Mouse (Mus musculus) lung, adult 2 months (tissue): ENCODE results near the gene Elovl6. TPM values are rescaled to one million over a fixed set of nuclear protein-coding genes. Genes with fewer than 3 reads are reported as not detected.

Experiments used
- DNase-seq: peaks from one replicate; pipeline ENCODE4 v3.0.0; 2022
- H3K4me1 ChIP-seq: fragments of 200-500 bp; 2 replicates; pipeline ENCODE4 v1.6.1; 2011; ENCODE audit warnings: low read length; ENCODE audit not compliant: control insufficient read depth, insufficient read depth
- H3K4me3 ChIP-seq: fragments of 200-500 bp; replicated peaks from 2 replicates; pipeline ENCODE3; 2011; ENCODE audit warnings: low read depth, mild to moderate bottlenecking, control low read depth, low read length; ENCODE audit errors: extremely low read depth
- CTCF ChIP-seq: fragments of 200-500 bp; IDR thresholded peaks from 2 replicates; pipeline ENCODE4 v1.5.1; 2011; ENCODE audit warnings: mild to moderate bottlenecking, low read length, control low read depth; ENCODE audit not compliant: insufficient read depth
- POLR2A ChIP-seq: fragments of 200-500 bp; IDR thresholded peaks from 2 replicates; pipeline ENCODE4 v1.6.1; 2011; ENCODE audit warnings: low read depth, mild to moderate bottlenecking, control low read depth, low read length, borderline replicate concordance; ENCODE audit errors: extremely low read depth
- WGBS: fragments of 180-500 bp; shearing (Covaris S2); methylation state at CpG from one replicate; pipeline ENCODE4 v1.1.7; 2018; 5-methylcytosine and 5-hydroxymethylcytosine counted together
- polyA plus RNA-seq: library from polyadenylated mRNA; depleted of rRNA; stranded (reverse); fragments of >200 nt; gene quantifications from 2 replicates; pipeline ENCODE4 v1.2.3, GENCODE M21; 2012

The Elovl6 gene
- polyA plus RNA-seq, 1 experiment, result 25.1 TPM

DNA sequence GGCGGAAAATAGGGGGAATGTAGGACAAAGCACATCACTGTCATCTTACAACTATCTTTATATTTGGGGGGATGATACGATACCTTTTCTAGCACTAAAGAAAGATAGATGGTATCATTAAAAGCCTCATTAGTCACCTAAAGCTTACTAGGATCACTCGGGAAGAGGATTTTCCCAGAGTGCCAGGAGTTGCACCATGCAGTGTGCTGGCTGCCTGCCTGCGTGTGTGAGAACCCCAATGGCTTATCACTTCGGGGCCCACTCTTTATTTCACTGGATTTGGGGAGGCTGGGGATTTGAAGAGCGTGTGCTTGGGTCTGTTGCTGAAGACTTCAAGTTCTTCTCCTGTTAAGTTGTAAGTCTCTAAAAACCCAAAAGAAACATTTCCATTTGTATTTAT lies 73.8 kb downstream of the Elovl6 start:
- WGBS, result 82% methylated on average over 6 of the region's 6 CpGs
- no peak overlapping the region for H3K4me3 ChIP-seq
- no peak for DNase-seq
- no peak for TF ChIP-seq POLR2A
- no peak for TF ChIP-seq CTCF
- H3K4me1 ChIP-seq, result no peaks in the 10 kb centered on the region

DNA sequence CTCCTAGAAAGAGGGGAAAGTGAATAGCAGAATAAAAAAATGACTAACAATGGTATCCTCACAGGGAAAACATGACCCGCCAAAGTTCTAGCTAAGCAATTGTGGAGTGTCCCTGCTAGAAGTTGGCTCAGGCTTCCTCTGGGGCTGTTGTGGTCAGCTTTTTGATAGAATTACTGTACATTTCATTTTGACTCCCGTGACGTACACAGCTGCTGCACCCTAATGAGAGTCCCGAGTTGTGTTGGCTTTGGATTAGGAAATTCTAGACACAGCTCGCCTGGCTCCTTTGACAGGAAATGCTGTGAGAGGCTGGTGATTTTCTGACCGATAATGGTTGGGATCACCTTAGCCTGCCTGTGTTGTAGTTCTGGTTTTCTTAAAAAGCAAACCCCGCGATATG lies 79.5 kb downstream of the Elovl6 start:
- TF ChIP-seq CTCF (no peak), POLR2A (no peak)
- DNase-seq, result no peak
- WGBS, result 73% methylated on average over 8 of the region's 8 CpGs
- Histone ChIP-seq H3K4me1 (no peaks in the 10 kb centered on the region), H3K4me3 (no peak overlapping the region)

DNA sequence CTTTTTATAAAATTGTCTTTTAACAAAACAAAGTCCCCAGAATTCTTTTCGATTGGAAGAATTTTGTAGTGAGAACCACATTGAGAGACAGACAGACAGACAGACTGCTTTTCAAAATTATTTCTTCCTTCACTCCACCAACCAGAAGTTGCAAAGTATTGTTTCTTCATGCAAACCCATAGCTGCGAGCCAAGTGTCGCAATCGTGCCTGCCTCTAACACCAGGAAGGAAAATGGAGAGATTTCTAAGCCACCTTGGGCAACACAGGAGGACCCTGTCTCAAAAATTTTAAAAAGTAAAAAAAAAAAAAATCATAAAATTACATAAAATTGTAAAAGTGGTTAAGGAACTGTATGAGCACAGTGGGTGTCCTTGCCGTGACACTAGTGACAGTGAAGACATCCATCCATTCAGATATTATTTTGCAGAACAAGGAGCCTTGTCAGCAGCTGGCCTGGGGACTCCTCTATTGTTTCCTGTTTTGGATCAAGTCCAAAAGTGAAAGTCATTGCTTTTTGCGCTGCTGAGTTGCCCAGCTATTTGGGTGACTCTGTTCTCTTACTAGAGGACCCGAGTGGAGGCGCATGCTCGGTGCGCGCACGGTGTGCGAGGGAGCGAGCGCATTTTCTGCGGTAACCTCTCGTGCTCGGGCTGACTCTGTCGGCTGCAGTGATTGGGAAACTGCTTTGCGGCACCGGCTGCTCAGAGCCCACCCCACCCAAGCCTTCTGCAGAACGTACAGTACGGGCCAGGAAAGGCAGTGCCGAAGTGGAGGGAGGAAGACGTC lies 80.3 kb downstream of the Elovl6 start:
- no peak for DNase-seq
- no peaks in the 10 kb centered on the region for H3K4me1 ChIP-seq
- H3K4me3 ChIP-seq, result no peak overlapping the region
- TF ChIP-seq POLR2A (no peak), CTCF (no peak)
- 70% methylated on average over 25 of the region's 25 CpGs for WGBS

DNA sequence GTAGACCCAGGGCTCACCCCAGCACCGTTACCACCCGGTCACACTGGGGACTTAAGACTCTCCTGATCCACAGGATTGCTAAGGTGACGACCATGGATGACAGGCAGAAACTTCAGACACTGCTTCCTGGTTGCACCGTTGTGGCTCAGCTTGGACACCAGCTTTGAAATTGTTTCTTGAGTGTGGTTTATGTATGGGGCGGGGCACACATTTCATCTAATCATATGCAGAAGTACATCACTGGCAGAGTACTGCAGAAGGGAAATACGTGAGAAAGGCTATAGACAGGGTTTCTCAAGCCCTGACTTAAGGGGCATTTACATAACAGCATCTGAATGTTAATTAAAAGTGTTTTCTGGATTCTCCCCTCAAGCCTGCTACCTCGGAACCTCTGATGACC lies 81.6 kb downstream of the Elovl6 start:
- no peak for TF ChIP-seq POLR2A
- TF ChIP-seq CTCF, result no peak
- Histone ChIP-seq H3K4me3 (no peak overlapping the region), H3K4me1 (no peaks in the 10 kb centered on the region)
- no peak for DNase-seq
- 83% methylated on average over 7 of the region's 7 CpGs for WGBS

GRCm38 (mm10) chr3:129614216-129614615 lies 82.1 kb downstream of the Elovl6 start:
- Histone ChIP-seq H3K4me1 (no peaks in the 10 kb centered on the region), H3K4me3 (no peak overlapping the region)
- 79% methylated on average over 2 of the region's 2 CpGs for WGBS
- TF ChIP-seq CTCF (no peak), POLR2A (no peak)
- no peak for DNase-seq

- 71% methylated on average over 11 of the region's 11 CpGs for WGBS
- no peak for TF ChIP-seq CTCF
- no peak for TF ChIP-seq POLR2A
- DNase-seq, result no peak
- Histone ChIP-seq H3K4me1 (no peaks in the 10 kb centered on the region; the same call in 1 of the 2 replicates), H3K4me3 (no peak overlapping the region)
Observed at GRCm38 (mm10) chr3:129617450-129617849, 85.3 kb downstream of the Elovl6 start.

DNA sequence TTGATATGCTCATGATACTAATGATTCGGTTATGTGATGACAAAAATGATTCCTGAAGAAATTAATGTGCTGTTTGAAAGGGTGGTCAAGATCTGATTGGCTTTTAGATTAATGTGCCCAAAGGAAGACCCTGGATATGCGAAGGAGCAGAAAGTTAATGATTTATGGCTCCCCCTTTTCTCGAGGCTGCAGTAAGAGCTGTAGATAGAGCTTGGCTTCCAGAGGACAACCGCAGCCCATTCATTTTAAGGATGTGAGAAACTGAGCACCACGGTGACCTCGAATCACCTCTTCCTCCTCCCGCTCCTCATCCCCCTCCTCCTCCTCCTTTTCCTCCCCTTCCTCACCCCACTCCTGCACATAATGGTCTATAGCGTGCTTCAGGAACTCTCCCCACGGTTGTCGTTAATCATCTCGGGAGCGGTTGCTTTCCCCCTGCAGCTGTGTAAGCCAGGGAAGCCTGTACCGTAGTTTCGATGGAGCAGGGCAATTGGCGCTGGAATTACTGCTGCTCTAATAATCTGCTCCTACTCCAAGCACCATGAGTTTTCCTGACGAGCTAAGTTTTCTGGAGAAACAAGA lies 87.1 kb downstream of the Elovl6 start:
- TF ChIP-seq CTCF (no peak), POLR2A (no peak)
- 71% methylated on average over 16 of the region's 16 CpGs for WGBS
- DNase-seq, result no peak
- Histone ChIP-seq H3K4me3 (no peak overlapping the region), H3K4me1 (no peaks in the 10 kb centered on the region; the same call in 1 of the 2 replicates)

DNA sequence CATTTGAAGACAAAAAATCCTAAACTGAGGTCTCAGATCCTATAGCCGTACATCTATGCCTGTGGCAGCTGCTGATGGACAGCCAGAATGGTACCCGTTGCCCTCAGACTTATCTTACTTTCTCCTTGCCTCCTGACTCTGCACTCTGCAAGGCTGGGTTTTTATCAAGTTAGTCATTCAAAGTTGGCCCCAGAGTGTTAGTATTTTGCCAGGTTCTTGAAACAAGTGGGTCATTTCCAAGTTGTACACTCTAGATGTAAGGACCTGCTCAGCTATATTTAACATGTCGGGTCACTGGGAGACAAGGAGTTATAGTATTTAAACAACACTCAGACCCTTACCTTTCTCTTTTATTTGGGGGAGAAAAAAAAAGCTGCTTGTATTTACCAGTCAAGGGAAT lies 88.6 kb downstream of the Elovl6 start:
- Histone ChIP-seq H3K4me1 (no peaks in the 10 kb centered on the region; the same call in 1 of the 2 replicates), H3K4me3 (no peak overlapping the region)
- peak; percentile 11 for DNase-seq
- 57% methylated on average over 3 of the region's 3 CpGs for WGBS
- TF ChIP-seq CTCF (no peak), POLR2A (no peak)

DNA sequence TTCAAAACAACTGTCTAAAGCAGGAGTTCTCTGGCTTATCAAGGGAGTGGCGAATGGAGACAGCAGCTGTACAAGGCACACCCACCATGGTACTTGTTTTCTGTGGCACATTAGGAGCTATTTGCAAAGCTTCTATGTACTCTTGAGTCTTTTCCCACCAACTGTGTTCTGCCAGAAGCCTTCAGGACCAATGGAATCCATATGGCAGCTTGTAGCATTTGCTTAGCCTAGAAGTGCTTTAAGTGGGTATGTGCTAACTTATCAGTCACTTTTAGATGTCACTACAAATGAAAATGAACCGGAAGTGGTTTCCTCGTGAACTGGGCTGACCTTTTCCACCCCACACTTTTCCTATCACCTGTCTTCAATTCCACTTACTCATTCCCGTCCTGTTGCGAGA lies 89.1 kb downstream of the Elovl6 start:
- DNase-seq, result no peak
- Histone ChIP-seq H3K4me1 (no peaks in the 10 kb centered on the region; the same call in 1 of the 2 replicates), H3K4me3 (no peak overlapping the region)
- TF ChIP-seq POLR2A (no peak), CTCF (no peak)
- WGBS, result 29% methylated on average over 5 of the region's 5 CpGs

- H3K4me1 ChIP-seq, result no peaks in the 10 kb centered on the region; the same call in 1 of the 2 replicates
- 71% methylated on average over 9 of the region's 9 CpGs for WGBS
- H3K4me3 ChIP-seq, result no peak overlapping the region
- DNase-seq, result no peak
- no peak for TF ChIP-seq POLR2A
- peak; percentile 17; the same call in 1 of the 2 replicates for TF ChIP-seq CTCF
Observed at GRCm38 (mm10) chr3:129622120-129622519, 90.0 kb downstream of the Elovl6 start.

DNA sequence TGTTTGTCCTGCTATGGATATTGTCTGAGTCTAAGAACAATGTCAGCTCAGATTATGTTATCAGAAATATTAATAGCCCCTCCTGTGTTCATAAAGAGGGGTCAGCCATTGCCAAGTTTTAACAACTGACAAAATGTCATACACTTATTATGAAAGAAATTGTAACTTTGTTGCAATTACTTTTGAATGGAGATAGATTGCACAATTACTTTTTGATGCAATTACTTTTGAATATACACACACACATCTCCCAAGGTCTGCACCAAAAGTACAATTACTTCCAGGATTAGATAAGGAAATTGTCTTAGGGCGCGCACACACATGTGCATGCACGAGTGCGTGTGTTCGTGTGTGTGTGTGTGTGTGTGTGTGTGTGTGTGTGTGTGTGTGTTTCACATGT lies 90.5 kb downstream of the Elovl6 start:
- Histone ChIP-seq H3K4me3 (no peak overlapping the region), H3K4me1 (no peaks in the 10 kb centered on the region; the same call in 1 of the 2 replicates)
- no peak for DNase-seq
- WGBS, result 95% methylated on average over 5 of the region's 5 CpGs
- TF ChIP-seq POLR2A, result no peak
- no peak for TF ChIP-seq CTCF
